9 mouse cellular contexts compared by ENCODE assay signal in the genomic region with DNA sequence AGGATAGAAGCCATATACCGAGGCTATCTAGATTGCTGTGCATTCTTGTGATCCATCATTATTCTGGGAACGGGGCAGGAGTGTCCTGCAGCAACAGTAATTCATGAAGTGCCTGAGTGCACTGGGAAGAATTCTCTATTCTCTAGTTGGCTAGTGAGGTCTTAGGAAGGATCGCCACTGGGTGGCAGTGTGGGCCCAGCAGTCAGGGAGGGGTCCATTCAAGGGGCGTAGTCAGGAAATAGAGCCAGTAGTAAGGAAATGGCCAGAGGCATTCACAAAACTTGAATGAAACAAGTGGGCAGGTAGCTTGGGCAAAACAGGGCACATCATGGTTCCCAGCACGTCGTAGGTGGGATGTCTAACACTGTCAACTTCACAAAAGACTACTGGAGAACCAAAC. TPM values are rescaled to one million over a fixed set of nuclear protein-coding genes. Genes with fewer than 3 reads are reported as not detected.
DNase-seq lines count a peak whose midpoint lies in the region; ATAC-seq and TF ChIP-seq lines count a peak whose summit lies in the region.
"Had no signal": no experiment of that assay in that cellular context is flagged by ENCODE, and none has a peak within 500 bp of the region (broad histone marks: within the 10 kb centered on the region; RNA-seq: fewer than 3 reads in every experiment).

No protein-coding gene starts in this region.

- no peak overlapping the region for H3K27ac ChIP-seq in intestine, postnatal 0 days (ENCODE audit: low read depth, low read length)
- H3K27ac ChIP-seq in intestine, embryonic 15.5 days: no peak overlapping the region
- H3K27ac ChIP-seq in cortical plate, adult 2 months (ENCODE audit: insufficient read depth, low read length): no peak overlapping the region
- no peak overlapping the region for H3K27ac ChIP-seq in liver, adult 2 months (replicated peaks; ENCODE audit: insufficient read depth, low read depth, low read length)
- H3K27ac ChIP-seq: embryonic facial prominence, embryonic 13.5 days had no signal

- no peaks in the 10 kb centered on the region for H3K36me3 ChIP-seq in intestine, postnatal 0 days (ENCODE audit: control insufficient read depth, insufficient read depth)
- no peaks in the 10 kb centered on the region for H3K36me3 ChIP-seq in intestine, embryonic 15.5 days
- H3K36me3 ChIP-seq in liver, adult 2 months (ENCODE audit: control insufficient read depth, insufficient read depth, low read length): no peaks in the 10 kb centered on the region
- H3K36me3 ChIP-seq: embryonic facial prominence, embryonic 13.5 days had no signal

- H3K9ac ChIP-seq in intestine, postnatal 0 days (ENCODE audit: low read depth, low read length): no peak overlapping the region
- H3K9ac ChIP-seq in intestine, embryonic 15.5 days: no peak overlapping the region
- H3K9ac ChIP-seq in liver, adult 2 months (ENCODE audit: low read depth, low read length): no peak overlapping the region
- H3K9ac ChIP-seq: embryonic facial prominence, embryonic 13.5 days had no signal

- DNase-seq in T-cell, adult 2 months (ENCODE audit: low spot score): peak; percentile 68
- peak; percentile 93 for DNase-seq in heart, postnatal 4 days
- DNase-seq in liver, adult 2 months (ENCODE audit: extremely low read depth, low read depth, low spot score): peak; percentile 36
- peak; percentile 81 for DNase-seq in ovary, postnatal 36 days (ENCODE audit: low spot score)
- DNase-seq in thymus, postnatal 4 days: peak; percentile 92

- WGBS in intestine, postnatal 0 days: 3% methylated on average over 6 of the region's 6 CpGs
- 5% methylated on average over 6 of the region's 6 CpGs for WGBS in intestine, embryonic 15.5 days
- 14% methylated on average over 6 of the region's 6 CpGs for WGBS in liver, adult 2 months

- no peak for TF ChIP-seq POLR2A in cortical plate, adult 2 months (IDR thresholded peaks at IDR 0.05; ENCODE audit: extremely low read depth, insufficient read depth, low read length)
- TF ChIP-seq POLR2A in liver, adult 2 months (IDR thresholded peaks at IDR 0.05; ENCODE audit: extremely low read depth, insufficient read depth, low read length): no peak

- no peak overlapping the region for H3K4me3 ChIP-seq in intestine, postnatal 0 days (ENCODE audit: low read depth, low read length)
- no peak overlapping the region for H3K4me3 ChIP-seq in intestine, embryonic 15.5 days (replicated peaks)
- no peak overlapping the region for H3K4me3 ChIP-seq in cortical plate, adult 2 months (ENCODE audit: insufficient read depth, low read length)
- H3K4me3 ChIP-seq in liver, adult 2 months (ENCODE audit: insufficient read depth, low read depth, low read length): no peak overlapping the region
- H3K4me3 ChIP-seq: embryonic facial prominence, embryonic 13.5 days had no signal

- ATAC-seq in intestine, postnatal 0 days: no peak
- no peak for ATAC-seq in intestine, embryonic 15.5 days

- H3K4me2 ChIP-seq in intestine, postnatal 0 days (replicated peaks; ENCODE audit: low read depth): no peak overlapping the region
- H3K4me2 ChIP-seq in intestine, embryonic 15.5 days (replicated peaks): no peak overlapping the region
- H3K4me2 ChIP-seq: embryonic facial prominence, embryonic 13.5 days had no signal

- peak; percentile 98 for TF ChIP-seq CTCF in intestine, postnatal 0 days (IDR thresholded peaks at IDR 0.05; ENCODE audit: low read depth)
- peak; percentile 89 for TF ChIP-seq CTCF in cortical plate, adult 2 months (IDR thresholded peaks at IDR 0.05; ENCODE audit: extremely low read depth, insufficient read depth, low read length)
- peak; percentile 97 for TF ChIP-seq CTCF in liver, adult 2 months (IDR thresholded peaks at IDR 0.05; ENCODE audit: low read depth, low read length)

- H3K79me2 ChIP-seq in liver, adult 2 months (ENCODE audit: control insufficient read depth, insufficient read depth, low read length): no peaks in the 10 kb centered on the region; the same call in 1 of the 2 replicates

- H3K9me3 ChIP-seq in intestine, postnatal 0 days (ENCODE audit: control insufficient read depth): no peaks in the 10 kb centered on the region
- H3K9me3 ChIP-seq in intestine, embryonic 15.5 days: no peaks in the 10 kb centered on the region
- H3K9me3 ChIP-seq: embryonic facial prominence, embryonic 13.5 days had no signal

- no peaks in the 10 kb centered on the region for H3K27me3 ChIP-seq in intestine, postnatal 0 days (replicated peaks; ENCODE audit: control insufficient read depth, insufficient read depth, low read length)
- H3K27me3 ChIP-seq in intestine, embryonic 15.5 days (replicated peaks): no peaks in the 10 kb centered on the region; the same call in 1 of the 2 replicates
- no peaks in the 10 kb centered on the region for H3K27me3 ChIP-seq in liver, adult 2 months (ENCODE audit: control insufficient read depth, insufficient read depth, low read length)

- H3K4me1 ChIP-seq in intestine, postnatal 0 days (replicated peaks; ENCODE audit: control insufficient read depth, insufficient read depth, low read length): peaks cover 6% of the 10 kb centered on the region; the same call in 1 of the 2 replicates
- H3K4me1 ChIP-seq in intestine, embryonic 15.5 days (replicated peaks): peaks cover 20% of the 10 kb centered on the region
- H3K4me1 ChIP-seq in cortical plate, adult 2 months (ENCODE audit: control insufficient read depth, insufficient read depth, low read length): peaks cover 4% of the 10 kb centered on the region; the same call in 1 of the 2 replicates
- peaks cover 10% of the 10 kb centered on the region; the same call in 1 of the 2 replicates for H3K4me1 ChIP-seq in liver, adult 2 months (ENCODE audit: control insufficient read depth, insufficient read depth, low read length)

RNA-seq across cellular contexts. Expression of a gene that starts 1.6 kb away (rescaled TPM):
- 9.4 and 12.1 TPM in 2 replicates for polyA plus RNA-seq in intestine, postnatal 0 days (2015; fragmentation: Nextera tagmentation; extraction: Ambion mirVana)
- 16.2 and 16.8 TPM in 2 replicates for polyA plus RNA-seq in intestine, embryonic 15.5 days (2015; fragmentation: Nextera tagmentation; extraction: Ambion mirVana)
- polyA plus RNA-seq in cortical plate, adult 2 months (2012; rRNA removed): 4.6 and 5.7 TPM in 2 replicates
- total RNA-seq in heart, postnatal 4 days (2021): 100 to 1,000 TPM; 146 to 176 TPM
- 0.55 and 1.7 TPM in 2 replicates for total RNA-seq in liver, adult 2 months (2014; rRNA removed)
- 10.1 and 32.8 TPM in 2 replicates for polyA plus RNA-seq in liver, adult 2 months (2012; rRNA removed)

RNA-seq across cellular contexts. Expression of a gene that starts 4.6 kb away (rescaled TPM):
- 26.2 and 30.4 TPM in 2 replicates for polyA plus RNA-seq in intestine, postnatal 0 days (2015; fragmentation: Nextera tagmentation; extraction: Ambion mirVana)
- polyA plus RNA-seq in intestine, embryonic 15.5 days (2015; fragmentation: Nextera tagmentation; extraction: Ambion mirVana): 34.8 and 35.4 TPM in 2 replicates
- 4.4 and 5.1 TPM in 2 replicates for polyA plus RNA-seq in cortical plate, adult 2 months (2012; rRNA removed)
- total RNA-seq in heart, postnatal 4 days (2021): 10 to 100 TPM; 18.3 to 18.9 TPM
- total RNA-seq in liver, adult 2 months (2014; rRNA removed): 1.8 and 3.4 TPM in 2 replicates
- polyA plus RNA-seq in liver, adult 2 months (2012; rRNA removed): 3.9 and 6.0 TPM in 2 replicates

RNA-seq across cellular contexts. Expression of a gene that starts 43.9 kb away (rescaled TPM):
- 5.9 and 8.2 TPM in 2 replicates for polyA plus RNA-seq in intestine, postnatal 0 days (2015; fragmentation: Nextera tagmentation; extraction: Ambion mirVana)
- polyA plus RNA-seq in intestine, embryonic 15.5 days (2015; fragmentation: Nextera tagmentation; extraction: Ambion mirVana): 9.0 and 11.1 TPM in 2 replicates
- 33.0 and 33.7 TPM in 2 replicates for polyA plus RNA-seq in cortical plate, adult 2 months (2012; rRNA removed)
- total RNA-seq in heart, postnatal 4 days (2021): 10 to 100 TPM; 13.0 to 15.0 TPM
- total RNA-seq in liver, adult 2 months (2014; rRNA removed): 14.4 and 18.4 TPM in 2 replicates
- 19.6 and 28.1 TPM in 2 replicates for polyA plus RNA-seq in liver, adult 2 months (2012; rRNA removed)

RNA-seq across cellular contexts. Expression of a gene that starts 46.2 kb away (rescaled TPM):
- 0.14 and 0.20 TPM in 2 replicates for polyA plus RNA-seq in intestine, postnatal 0 days (2015; fragmentation: Nextera tagmentation; extraction: Ambion mirVana)
- 0.28 and 0.40 TPM in 2 replicates for polyA plus RNA-seq in intestine, embryonic 15.5 days (2015; fragmentation: Nextera tagmentation; extraction: Ambion mirVana)
- polyA plus RNA-seq in cortical plate, adult 2 months (2012; rRNA removed): 5.1 and 5.2 TPM in 2 replicates
- total RNA-seq in heart, postnatal 4 days (2021): 1 to 10 TPM; 4.6 to 5.8 TPM
- total RNA-seq in liver, adult 2 months (2014; rRNA removed): 0.46 and 0.67 TPM in 2 replicates
- 1.2 and 1.6 TPM in 2 replicates for polyA plus RNA-seq in liver, adult 2 months (2012; rRNA removed)

Comparison
In these comparisons a context has a peak if more than half of its experiments do, and no peak if none do; other contexts are left out.
1. DNase-seq: peak in every context shown above with its lines; median percentile 93 in heart, postnatal 4 days; 92 in thymus, postnatal 4 days; 81 in ovary, postnatal 36 days; 68 in T-cell, adult 2 months; 36 in liver, adult 2 months.